Mouse (Mus musculus) CD4-positive helper T cell, adult 2 months (primary cell): Measurements from ENCODE around the gene Micu1.

Source experiments
- DNase-seq: peaks from one replicate; pipeline ENCODE4 v3.0.0-alpha.2; 2012; ENCODE audit warnings: low read depth, missing footprints, low spot score

Micu1 gene

GRCm38 (mm10) chr10:59809991-59810574, 107.8 kb downstream of the Micu1 start:
- no peak for DNase-seq

GRCm38 (mm10) chr10:59812939-59813338, 110.7 kb downstream of the Micu1 start:
- DNase-seq = no peak

DNA sequence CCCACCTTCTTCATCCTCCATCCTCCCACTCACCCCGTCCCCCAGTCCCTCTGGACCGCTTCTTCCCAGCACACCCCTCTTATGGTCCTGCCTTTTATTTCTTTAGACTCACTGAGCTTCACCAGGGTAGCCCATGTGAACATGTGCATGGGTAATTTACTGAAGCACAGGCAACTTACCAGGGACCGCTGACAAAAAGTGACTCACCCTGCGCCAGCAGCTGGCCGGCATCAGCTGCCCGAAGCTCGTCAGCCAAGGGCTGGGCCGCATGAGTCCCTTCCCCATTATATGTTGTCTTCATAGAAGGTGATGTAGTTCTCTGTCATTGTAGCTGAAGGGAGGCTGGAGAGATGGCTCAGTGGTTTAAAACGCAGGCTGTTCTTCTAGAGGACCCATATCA, 111.5 kb downstream of the Micu1 start:
- no peak for DNase-seq

DNA sequence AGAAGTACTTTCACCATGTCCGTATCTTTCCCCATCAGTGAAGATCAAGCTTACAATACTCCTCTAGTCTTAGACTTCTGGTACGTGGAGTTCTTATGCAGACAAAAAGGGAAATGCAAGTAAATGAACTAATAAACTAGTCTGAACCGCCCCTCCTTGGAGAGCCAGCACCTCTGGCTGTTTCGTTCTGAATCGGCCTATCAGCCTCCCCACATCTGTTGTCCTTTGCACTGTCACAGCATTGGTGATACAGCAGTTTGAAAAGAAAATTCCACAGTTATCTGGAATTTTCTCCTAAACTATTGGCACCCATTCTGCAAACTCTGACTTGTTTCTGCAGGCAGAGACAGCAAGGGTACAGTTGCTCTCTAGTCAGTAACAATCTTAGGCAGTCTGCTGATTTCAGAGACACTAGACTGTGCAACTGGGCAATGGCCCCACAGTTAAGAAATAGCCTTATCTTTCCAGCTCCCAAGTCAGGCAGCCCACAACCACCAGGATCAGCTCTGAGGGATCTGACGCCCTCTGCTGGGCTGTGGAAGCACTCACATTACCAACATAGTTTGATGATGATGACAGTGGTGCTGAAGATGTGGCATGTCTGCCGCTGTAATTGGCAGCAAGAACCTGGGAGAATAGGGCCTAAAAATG, 112.4 kb downstream of the Micu1 start:
- DNase-seq = peak; percentile 29

- DNase-seq = no peak
Measured at GRCm38 (mm10) chr10:59816569-59816968, 114.3 kb downstream of the Micu1 start.

DNA sequence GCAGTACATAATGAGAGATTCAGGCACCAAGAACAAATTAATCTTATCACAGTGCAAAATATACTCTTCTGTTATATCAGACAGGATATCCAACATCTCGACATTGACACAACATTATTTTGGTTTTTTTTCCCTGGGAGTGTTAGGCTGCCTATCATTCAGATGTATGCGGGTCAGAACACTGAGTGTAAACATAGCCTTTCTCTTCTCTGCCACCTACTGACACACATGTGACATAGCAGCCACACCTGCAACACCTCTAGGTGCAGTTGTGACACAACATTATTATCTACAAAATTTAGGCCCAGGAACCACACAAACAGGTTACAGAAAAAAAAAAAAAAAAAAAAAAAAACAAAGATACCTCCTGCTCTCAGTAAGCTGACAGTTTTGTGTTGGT, 115.3 kb downstream of the Micu1 start:
- DNase-seq = peak; percentile 26

DNA sequence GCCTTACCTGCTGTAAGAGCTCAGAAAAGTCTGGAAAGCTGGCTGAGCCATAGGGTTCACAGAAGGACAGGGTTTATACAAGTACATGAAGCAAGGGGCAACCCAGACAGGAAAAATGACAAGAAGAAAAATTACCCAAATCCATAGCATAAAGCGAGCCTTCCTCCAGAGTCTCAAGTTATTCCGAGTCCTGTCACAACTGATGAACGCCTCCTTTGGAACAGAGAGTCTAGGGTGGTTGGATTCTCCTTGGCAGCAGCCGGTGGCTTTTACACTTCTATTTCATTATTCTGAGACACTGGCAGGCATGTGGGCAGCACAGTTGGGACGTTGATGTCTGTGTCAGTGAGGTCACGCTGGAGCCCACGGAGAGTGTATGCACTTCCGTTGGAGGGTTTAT, 115.7 kb downstream of the Micu1 start:
- no peak for DNase-seq

- no peak for DNase-seq
Measured at GRCm38 (mm10) chr10:59819146-59819545, 116.9 kb downstream of the Micu1 start.

GRCm38 (mm10) chr10:59820886-59821285, 118.6 kb downstream of the Micu1 start:
- no peak for DNase-seq

DNA sequence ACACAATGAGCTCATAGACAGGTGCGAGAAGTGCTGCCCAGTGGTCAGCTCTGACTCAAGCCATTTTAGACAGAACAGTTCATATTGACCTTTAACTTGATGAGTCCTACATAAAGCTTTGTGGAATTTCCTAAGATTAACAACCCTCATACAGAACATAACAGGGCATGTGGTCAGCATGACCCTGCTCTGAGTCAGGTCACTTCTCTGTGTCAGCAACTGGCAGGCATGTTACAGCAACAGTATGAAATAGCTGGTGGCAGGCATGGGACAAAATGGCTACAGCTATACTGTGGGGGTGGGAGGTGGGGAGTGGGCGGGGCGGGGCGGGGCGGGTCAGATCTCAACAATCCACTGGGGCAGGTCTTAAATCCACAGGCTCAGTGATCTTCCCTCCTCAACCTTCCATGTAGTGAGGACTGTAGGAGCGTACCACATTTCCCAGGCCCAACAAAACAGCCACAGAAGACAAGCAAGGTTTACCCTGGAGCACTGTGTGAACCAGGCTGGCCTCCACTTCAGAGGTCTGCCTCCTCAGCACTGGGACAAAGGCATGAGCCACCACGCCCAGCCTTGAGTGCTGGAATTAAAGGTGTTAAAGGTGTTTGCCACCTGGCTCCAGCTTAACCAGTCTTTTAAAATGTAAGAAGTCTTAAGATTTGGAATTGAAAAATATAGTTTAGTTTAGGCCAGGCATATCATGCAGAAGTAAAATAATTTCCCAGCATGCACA, 119.2 kb downstream of the Micu1 start:
- DNase-seq = no peak

- DNase-seq = no peak
Measured at GRCm38 (mm10) chr10:59822857-59823256, 120.6 kb downstream of the Micu1 start.

DNA sequence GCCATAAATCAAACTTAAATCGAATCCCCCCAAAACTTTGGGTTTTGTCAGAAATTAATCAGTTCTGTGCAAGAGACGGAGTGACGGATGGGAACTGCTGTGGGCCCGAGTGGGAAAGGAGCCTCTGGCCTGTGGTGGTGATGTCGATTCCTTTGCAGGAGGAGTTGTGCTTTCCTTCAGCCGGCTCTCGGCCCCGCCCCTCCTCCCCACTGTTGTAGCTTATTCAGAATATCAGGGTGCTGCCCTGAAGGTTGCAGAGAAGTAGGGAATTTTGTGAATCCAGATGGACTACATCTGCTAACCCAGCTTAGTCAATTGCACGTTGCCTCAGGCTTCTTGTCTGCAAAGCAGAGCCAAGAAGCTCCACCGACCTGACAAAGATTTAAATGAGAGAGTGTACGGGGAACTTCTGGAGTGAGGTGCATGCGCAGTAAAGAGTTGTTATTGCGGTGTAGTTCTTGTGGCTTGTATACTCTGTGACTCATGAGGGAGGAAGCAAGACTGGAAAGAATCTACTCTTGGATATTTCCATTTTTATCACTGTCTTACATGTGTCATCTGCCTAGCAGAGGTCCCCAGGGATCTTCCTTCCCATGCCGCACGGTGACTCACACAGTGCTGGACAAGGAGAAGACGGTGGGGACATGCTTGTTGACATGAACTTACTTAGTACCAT, 123.0 kb downstream of the Micu1 start:
- no peak for DNase-seq

DNA sequence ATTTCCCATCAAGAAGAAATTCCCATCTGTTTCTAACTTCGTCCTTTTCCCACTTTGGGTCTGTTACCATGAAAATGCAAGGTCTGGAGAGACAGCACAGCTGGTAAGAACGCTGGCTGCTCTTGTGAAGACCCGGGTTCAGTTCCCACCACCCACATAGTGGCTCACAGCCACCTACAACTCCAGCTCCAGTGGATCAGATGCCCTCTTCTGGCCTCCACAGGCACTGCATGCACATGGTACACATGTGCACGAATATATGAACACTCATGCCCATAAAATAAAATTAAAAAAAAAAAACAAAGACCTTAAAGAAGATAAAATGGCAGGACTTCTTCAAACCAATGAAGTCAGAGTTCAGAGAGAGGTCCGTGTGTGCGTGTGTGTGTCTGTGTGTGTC, 127.6 kb downstream of the Micu1 start:
- no peak for DNase-seq

- DNase-seq = no peak
Measured at GRCm38 (mm10) chr10:59831950-59832349, 129.7 kb downstream of the Micu1 start.

- no peak for DNase-seq
Measured at GRCm38 (mm10) chr10:59835301-59836155, 133.3 kb downstream of the Micu1 start.

DNA sequence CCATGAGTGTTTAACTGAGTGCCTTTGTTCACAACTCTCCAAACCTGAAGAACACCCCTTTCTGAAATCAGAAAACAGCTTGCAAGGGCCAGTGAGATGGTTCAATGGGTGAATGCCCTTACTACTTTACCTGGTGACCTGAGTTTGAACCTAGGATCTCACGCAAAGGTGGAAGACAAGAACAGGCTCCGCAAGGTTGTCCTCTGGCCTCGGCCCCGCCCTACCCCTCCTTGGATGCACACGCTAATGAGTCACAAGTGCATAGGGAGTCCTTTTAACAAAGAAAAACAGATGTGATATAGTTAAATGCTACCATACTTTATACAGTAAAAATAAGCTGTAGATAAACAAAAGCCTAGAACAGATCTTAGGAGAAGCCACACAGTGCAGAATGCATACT, 135.2 kb downstream of the Micu1 start:
- no peak for DNase-seq

GRCm38 (mm10) chr10:59841434-59841833, 139.2 kb downstream of the Micu1 start:
- DNase-seq = no peak

GRCm38 (mm10) chr10:59843125-59843524, 140.8 kb downstream of the Micu1 start:
- no peak for DNase-seq

DNA sequence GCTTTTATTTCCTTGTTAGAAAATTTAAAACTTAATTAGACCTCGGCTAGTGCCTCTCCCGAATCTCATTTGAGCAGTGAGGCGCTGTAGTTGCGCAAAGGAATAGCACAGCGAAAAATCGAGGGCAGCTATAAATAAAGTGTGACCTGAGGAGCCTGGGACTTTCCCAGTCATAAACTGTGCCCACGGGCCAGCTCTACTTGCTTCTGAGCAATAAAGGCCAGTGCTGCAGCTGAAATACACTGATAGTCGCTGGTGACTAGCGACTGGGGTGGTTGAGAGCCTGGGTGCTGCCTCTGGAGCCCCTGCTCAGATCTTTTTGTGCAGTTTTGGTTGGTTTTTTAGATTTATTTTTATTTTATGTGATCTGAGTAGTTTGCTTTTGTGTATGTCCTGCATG, 142.4 kb downstream of the Micu1 start:
- no peak for DNase-seq

- DNase-seq = no peak
Measured at GRCm38 (mm10) chr10:59846416-59846815, 144.1 kb downstream of the Micu1 start.

DNA sequence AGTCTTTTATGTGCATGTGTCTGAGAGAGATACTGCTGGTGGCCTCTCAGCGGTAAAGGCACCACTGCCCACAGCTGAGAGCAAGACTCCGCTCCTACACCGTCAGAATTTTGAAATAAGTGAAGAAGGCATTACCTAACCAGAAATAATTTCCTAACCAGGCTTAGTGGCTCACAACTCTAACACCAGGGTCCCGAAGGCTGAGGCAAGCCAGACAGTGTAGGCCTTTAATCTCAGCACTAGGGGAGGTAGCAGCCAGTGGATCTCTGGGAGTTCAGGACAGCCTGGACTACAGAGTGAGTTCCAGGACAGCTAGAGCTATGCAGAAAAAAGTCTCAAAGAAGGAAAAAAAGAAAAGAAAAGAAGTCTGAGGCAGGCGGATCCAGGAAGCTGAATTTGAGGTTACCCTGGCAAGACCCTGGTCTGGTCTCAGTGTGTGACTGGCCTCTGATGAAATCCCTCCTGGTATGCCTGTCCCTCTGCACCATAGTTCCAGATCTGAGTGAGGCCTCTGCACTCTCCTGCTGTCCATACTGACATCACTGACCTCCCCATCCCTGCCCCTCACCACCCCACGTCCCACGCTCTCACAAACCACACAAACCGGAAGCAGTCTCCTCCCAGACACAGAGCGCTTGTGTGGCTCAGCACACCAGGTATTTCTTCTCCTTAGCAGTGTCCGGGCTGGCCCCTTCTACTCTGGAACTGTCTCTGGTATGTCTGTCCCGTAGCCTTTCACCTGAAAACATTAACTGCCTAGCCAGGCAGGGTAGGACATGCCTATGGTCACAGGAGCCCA, 146.0 kb downstream of the Micu1 start:
- DNase-seq = no peak
